Mouse (Mus musculus): ENCODE data around the gene Cdc14a. TPM values are rescaled to one million over a fixed set of nuclear protein-coding genes. Genes with fewer than 3 reads are reported as not detected.

Gene Cdc14a
- polyA plus RNA-seq, 1 experiment from 2014 or later = 19.7 TPM

DNA sequence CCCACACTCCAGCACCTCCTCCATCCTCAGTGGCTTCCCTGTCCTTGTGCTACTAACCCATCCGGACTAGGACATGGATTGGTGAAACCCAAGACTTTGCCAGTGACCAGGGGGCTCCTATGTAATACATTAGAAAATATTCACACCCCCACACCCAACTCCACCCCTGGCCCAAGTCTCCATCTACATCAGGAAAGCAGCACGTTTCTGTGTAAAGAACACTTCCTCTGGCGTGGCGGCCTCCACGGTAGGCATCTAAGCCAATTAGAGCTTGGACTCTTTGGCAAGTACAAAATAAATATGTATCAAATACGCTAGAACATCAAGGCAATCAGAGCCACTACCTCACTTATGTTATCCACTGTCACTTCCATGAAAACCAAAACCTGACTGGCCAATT is 90.1 kb downstream of the Cdc14a start:
- H3K27ac ChIP-seq (ENCODE audit: low read depth, low read length) = no peak overlapping the region
- no peaks in the 10 kb centered on the region for H3K9me3 ChIP-seq (ENCODE audit: control insufficient read depth, low read length)
- H3K36me3 ChIP-seq (ENCODE audit: control insufficient read depth, insufficient read depth, low read length) = no peaks in the 10 kb centered on the region
- H3K27me3 ChIP-seq (ENCODE audit: control insufficient read depth, insufficient read depth, low read length) = no peaks in the 10 kb centered on the region
- DNase-seq (ENCODE audit: low spot score) (no peak), ATAC-seq (ENCODE audit: insufficient read depth, low FRiP score, low TSS enrichment) (no peak)
- WGBS = 86% methylated on average over 6 of the region's 6 CpGs
- no peak overlapping the region for H3K4me2 ChIP-seq (ENCODE audit: low read depth)
- no peaks in the 10 kb centered on the region for H3K4me1 ChIP-seq (ENCODE audit: control insufficient read depth, insufficient read depth, low read length)
- no peak overlapping the region for H3K9ac ChIP-seq (ENCODE audit: low read length)
- H3K4me3 ChIP-seq (ENCODE audit: low read depth, low read length) = no peak overlapping the region

GRCm38 (mm10) chr3:116333229-116333628 is 90.6 kb downstream of the Cdc14a start:
- H3K4me1 ChIP-seq (ENCODE audit: control insufficient read depth, insufficient read depth, low read length) = no peaks in the 10 kb centered on the region
- no peak overlapping the region for H3K4me3 ChIP-seq (ENCODE audit: low read depth, low read length)
- 6% methylated on average over 7 of the region's 7 CpGs for WGBS
- H3K4me2 ChIP-seq (ENCODE audit: low read depth) = no peak overlapping the region
- H3K27ac ChIP-seq (ENCODE audit: low read depth, low read length) = no peak overlapping the region
- H3K27me3 ChIP-seq (ENCODE audit: control insufficient read depth, insufficient read depth, low read length) = no peaks in the 10 kb centered on the region
- H3K36me3 ChIP-seq (ENCODE audit: control insufficient read depth, insufficient read depth, low read length) = no peaks in the 10 kb centered on the region
- ATAC-seq (ENCODE audit: insufficient read depth, low FRiP score, low TSS enrichment) (no peak), DNase-seq (ENCODE audit: low spot score) (peak; percentile 44)
- no peak overlapping the region for H3K9ac ChIP-seq (ENCODE audit: low read length)
- H3K9me3 ChIP-seq (ENCODE audit: control insufficient read depth, low read length) = no peaks in the 10 kb centered on the region

DNA sequence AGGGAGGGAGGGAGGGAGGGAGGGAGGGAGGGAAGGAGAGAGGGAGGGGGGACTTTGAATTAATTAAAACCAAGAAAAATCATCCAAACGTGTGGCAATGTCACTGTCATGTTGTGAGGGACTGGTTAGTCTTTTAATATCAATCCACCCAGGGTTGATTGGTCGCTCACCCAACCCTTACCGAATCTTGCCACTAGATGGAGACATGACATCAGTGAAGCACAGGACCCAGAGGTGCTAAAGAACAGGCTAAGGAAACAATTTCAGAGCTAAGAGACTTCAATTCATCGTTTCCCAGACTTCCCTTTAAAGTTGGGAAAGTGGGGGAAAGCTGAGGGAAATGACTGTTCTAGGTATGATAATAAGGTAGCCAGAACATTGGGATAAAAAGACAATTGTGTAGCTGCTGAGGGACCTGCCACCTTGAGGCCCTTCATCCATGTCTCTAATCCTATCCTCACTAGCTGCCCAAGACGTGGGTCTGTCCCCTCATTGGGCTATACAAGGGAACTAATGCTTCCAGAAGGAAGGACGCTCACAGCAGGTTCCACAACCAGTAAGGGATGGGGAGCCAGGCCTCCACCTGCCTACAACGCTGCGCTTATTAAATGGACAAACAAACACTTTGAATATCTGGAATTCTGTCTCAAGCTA is 91.9 kb downstream of the Cdc14a start:
- ATAC-seq (ENCODE audit: insufficient read depth, low FRiP score, low TSS enrichment) (peak; percentile 72), DNase-seq (ENCODE audit: low spot score) (peak; percentile 70)
- Histone ChIP-seq H3K9me3 (ENCODE audit: control insufficient read depth, low read length) (no peaks in the 10 kb centered on the region), H3K27ac (ENCODE audit: low read depth, low read length) (no peak overlapping the region), H3K36me3 (ENCODE audit: control insufficient read depth, insufficient read depth, low read length) (no peaks in the 10 kb centered on the region), H3K27me3 (ENCODE audit: control insufficient read depth, insufficient read depth, low read length) (no peaks in the 10 kb centered on the region), H3K4me1 (ENCODE audit: control insufficient read depth, insufficient read depth, low read length) (no peaks in the 10 kb centered on the region), H3K9ac (ENCODE audit: low read length) (no peak overlapping the region), H3K4me3 (ENCODE audit: low read depth, low read length) (no peak overlapping the region), H3K4me2 (ENCODE audit: low read depth) (no peak overlapping the region)
- WGBS = 38% methylated on average over 8 of the region's 8 CpGs

GRCm38 (mm10) chr3:116329976-116330375 is 93.9 kb downstream of the Cdc14a start:
- no peaks in the 10 kb centered on the region for H3K9me3 ChIP-seq (ENCODE audit: control insufficient read depth, low read length)
- WGBS = 85% methylated on average over 8 of the region's 8 CpGs

GRCm38 (mm10) chr3:116329023-116329762 is 94.6 kb downstream of the Cdc14a start:
- H3K27ac ChIP-seq (ENCODE audit: low read depth, low read length) = no peak overlapping the region
- H3K9ac ChIP-seq (ENCODE audit: low read length) = no peak overlapping the region
- no peaks in the 10 kb centered on the region for H3K36me3 ChIP-seq (ENCODE audit: control insufficient read depth, insufficient read depth, low read length)
- no peak for ATAC-seq (ENCODE audit: insufficient read depth, low FRiP score, low TSS enrichment)
- WGBS = 82% methylated on average over 18 of the region's 18 CpGs
- DNase-seq (ENCODE audit: low spot score) = no peak
- no peaks in the 10 kb centered on the region for H3K9me3 ChIP-seq (ENCODE audit: control insufficient read depth, low read length)
- no peak overlapping the region for H3K4me2 ChIP-seq (ENCODE audit: low read depth)
- H3K4me3 ChIP-seq (ENCODE audit: low read depth, low read length) = no peak overlapping the region
- H3K27me3 ChIP-seq (ENCODE audit: control insufficient read depth, insufficient read depth, low read length) = no peaks in the 10 kb centered on the region
- H3K4me1 ChIP-seq (ENCODE audit: control insufficient read depth, insufficient read depth, low read length) = no peaks in the 10 kb centered on the region

More at GRCm38 (mm10) chr3:116329976-116330375, 93.9 kb downstream of the Cdc14a start:
- Histone ChIP-seq H3K27ac (ENCODE audit: low read depth, low read length) (no peak overlapping the region), H3K27me3 (ENCODE audit: control insufficient read depth, insufficient read depth, low read length) (no peaks in the 10 kb centered on the region), H3K4me3 (ENCODE audit: low read depth, low read length) (no peak overlapping the region), H3K36me3 (ENCODE audit: control insufficient read depth, insufficient read depth, low read length) (no peaks in the 10 kb centered on the region), H3K4me2 (ENCODE audit: low read depth) (no peak overlapping the region), H3K9ac (ENCODE audit: low read length) (no peak overlapping the region), H3K4me1 (ENCODE audit: control insufficient read depth, insufficient read depth, low read length) (no peaks in the 10 kb centered on the region)
- ATAC-seq (ENCODE audit: insufficient read depth, low FRiP score, low TSS enrichment) (no peak), DNase-seq (ENCODE audit: low spot score) (no peak)

GRCm38 (mm10) chr3:116327616-116328004 is 96.2 kb downstream of the Cdc14a start:
- Histone ChIP-seq H3K27ac (ENCODE audit: low read depth, low read length) (no peak overlapping the region), H3K9ac (ENCODE audit: low read length) (no peak overlapping the region), H3K4me3 (ENCODE audit: low read depth, low read length) (no peak overlapping the region), H3K4me1 (ENCODE audit: control insufficient read depth, insufficient read depth, low read length) (no peaks in the 10 kb centered on the region), H3K9me3 (ENCODE audit: control insufficient read depth, low read length) (no peaks in the 10 kb centered on the region), H3K4me2 (ENCODE audit: low read depth) (no peak overlapping the region), H3K36me3 (ENCODE audit: control insufficient read depth, insufficient read depth, low read length) (no peaks in the 10 kb centered on the region), H3K27me3 (ENCODE audit: control insufficient read depth, insufficient read depth, low read length) (no peaks in the 10 kb centered on the region)
- 54% methylated on average over 10 of the region's 10 CpGs for WGBS
- ATAC-seq (ENCODE audit: insufficient read depth, low FRiP score, low TSS enrichment) = no peak
- no peak for DNase-seq (ENCODE audit: low spot score)

DNA sequence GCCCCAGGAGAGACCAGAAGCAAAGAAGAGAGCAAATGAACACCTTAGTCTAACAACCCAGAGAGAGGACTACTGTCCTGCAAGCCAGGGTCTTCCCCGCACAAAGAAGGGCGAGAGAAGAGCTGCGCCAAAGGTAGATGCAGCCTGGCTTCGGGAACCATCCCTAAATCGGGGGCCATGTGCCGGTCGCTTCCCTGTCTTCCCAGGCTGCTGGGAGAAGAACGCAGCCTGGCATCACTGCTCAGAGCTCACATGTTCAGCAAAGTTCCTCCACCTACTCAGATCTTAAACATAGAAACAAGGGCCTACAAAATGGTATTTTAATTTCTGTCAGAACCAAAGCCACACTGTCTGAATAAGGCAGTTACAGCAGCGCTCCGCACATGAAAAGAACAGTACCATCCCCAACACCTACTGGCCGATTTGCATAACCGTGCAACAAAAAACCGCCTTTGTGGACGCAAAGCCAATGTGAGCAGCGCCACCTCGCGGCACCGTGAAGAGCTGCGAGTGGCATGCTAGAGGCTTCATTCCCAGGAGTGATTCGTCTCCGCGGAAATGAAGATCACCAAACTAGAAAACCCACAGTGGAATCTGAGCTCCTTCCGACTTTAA is 96.7 kb downstream of the Cdc14a start:
- 8% methylated on average over 23 of the region's 23 CpGs for WGBS
- Histone ChIP-seq H3K9ac (ENCODE audit: low read length) (peak overlapping the region; percentile 23), H3K4me2 (ENCODE audit: low read depth) (peak overlapping the region; percentile 32), H3K27ac (ENCODE audit: low read depth, low read length) (no peak overlapping the region), H3K4me3 (ENCODE audit: low read depth, low read length) (no peak overlapping the region), H3K4me1 (ENCODE audit: control insufficient read depth, insufficient read depth, low read length) (no peaks in the 10 kb centered on the region), H3K36me3 (ENCODE audit: control insufficient read depth, insufficient read depth, low read length) (no peaks in the 10 kb centered on the region), H3K9me3 (ENCODE audit: control insufficient read depth, low read length) (no peaks in the 10 kb centered on the region), H3K27me3 (ENCODE audit: control insufficient read depth, insufficient read depth, low read length) (no peaks in the 10 kb centered on the region)
- DNase-seq (ENCODE audit: low spot score) (peak; percentile 84), ATAC-seq (ENCODE audit: insufficient read depth, low FRiP score, low TSS enrichment) (no peak; the same call in 1 of the 2 replicates)

DNA sequence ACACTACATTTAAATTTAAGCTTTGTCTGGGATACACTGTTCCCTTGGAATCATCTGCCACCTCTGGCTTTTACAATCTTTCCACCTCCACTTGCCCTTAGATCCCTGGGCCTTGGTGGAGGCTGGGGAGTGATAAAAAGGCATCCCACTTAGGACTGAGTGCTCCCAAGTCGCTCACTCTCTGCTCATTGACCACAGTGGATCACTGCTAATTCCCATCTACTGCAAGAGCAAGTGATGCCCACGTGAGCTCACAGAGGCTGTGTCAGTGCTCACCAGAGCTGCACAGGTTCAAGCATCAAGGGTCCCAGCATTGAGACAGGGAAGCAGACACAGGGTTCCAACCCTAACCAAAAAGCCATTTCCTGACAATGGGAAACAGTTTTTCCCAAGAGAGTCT is 98.3 kb downstream of the Cdc14a start:
- Histone ChIP-seq H3K4me1 (ENCODE audit: control insufficient read depth, insufficient read depth, low read length) (no peaks in the 10 kb centered on the region), H3K27me3 (ENCODE audit: control insufficient read depth, insufficient read depth, low read length) (no peaks in the 10 kb centered on the region), H3K9me3 (ENCODE audit: control insufficient read depth, low read length) (no peaks in the 10 kb centered on the region), H3K9ac (ENCODE audit: low read length) (no peak overlapping the region), H3K4me2 (ENCODE audit: low read depth) (no peak overlapping the region), H3K4me3 (ENCODE audit: low read depth, low read length) (no peak overlapping the region), H3K27ac (ENCODE audit: low read depth, low read length) (no peak overlapping the region), H3K36me3 (ENCODE audit: control insufficient read depth, insufficient read depth, low read length) (no peaks in the 10 kb centered on the region)
- no peak for ATAC-seq (ENCODE audit: insufficient read depth, low FRiP score, low TSS enrichment)
- WGBS = 69% methylated on average over 2 of the region's 2 CpGs
- DNase-seq (ENCODE audit: low spot score) = no peak
